8 mouse cellular contexts compared by ENCODE assay signal in genomic region chr7:45682144-45683126, GRCm38 (mm10). TPM values are rescaled to one million over a fixed set of nuclear protein-coding genes. Genes with fewer than 3 reads are reported as not detected.
DNase-seq lines count a peak whose midpoint lies in the region; ATAC-seq and TF ChIP-seq lines count a peak whose summit lies in the region.

No protein-coding gene starts in this region.

- peak; percentile 51 for TF ChIP-seq EP300 in lung, postnatal 0 days (IDR thresholded peaks at IDR 0.05)

- peak overlapping the region; percentile 41 for H3K4me2 ChIP-seq in hindbrain, embryonic 12.5 days (replicated peaks)
- H3K4me2 ChIP-seq in lung, postnatal 0 days (replicated peaks; ENCODE audit: low read depth, low read length) = peak overlapping the region; percentile 38

- H3K27ac ChIP-seq in hindbrain, embryonic 12.5 days = peak overlapping the region; percentile 68
- H3K27ac ChIP-seq in lung, postnatal 0 days (ENCODE audit: low read length) = peak overlapping the region; percentile 89

- H3K4me1 ChIP-seq in hindbrain, embryonic 12.5 days = peaks cover 20% of the 10 kb centered on the region
- H3K4me1 ChIP-seq in lung, postnatal 0 days (ENCODE audit: insufficient read depth, low read depth, low read length) = peaks cover 11% of the 10 kb centered on the region; the same call in 1 of the 2 replicates

- no peak overlapping the region for H3K4me3 ChIP-seq in hindbrain, embryonic 12.5 days
- no peak overlapping the region for H3K4me3 ChIP-seq in lung, postnatal 0 days (ENCODE audit: low read depth, low read length)

- H3K27me3 ChIP-seq in hindbrain, embryonic 12.5 days = peaks cover 11% of the 10 kb centered on the region; the same call in 1 of the 2 replicates
- no peaks in the 10 kb centered on the region for H3K27me3 ChIP-seq in lung, postnatal 0 days (replicated peaks; ENCODE audit: insufficient read depth, low read length)

- peak; percentile 99 for TF ChIP-seq CTCF in lung, postnatal 0 days (IDR thresholded peaks at IDR 0.05)

- no peaks in the 10 kb centered on the region for H3K36me3 ChIP-seq in hindbrain, embryonic 12.5 days
- no peaks in the 10 kb centered on the region for H3K36me3 ChIP-seq in lung, postnatal 0 days (ENCODE audit: insufficient read depth, low read length)

- no peaks in the 10 kb centered on the region for H3K9me3 ChIP-seq in hindbrain, embryonic 12.5 days (replicated peaks)
- H3K9me3 ChIP-seq in lung, postnatal 0 days (ENCODE audit: low read length) = no peaks in the 10 kb centered on the region

- DNase-seq in Muller cell, postnatal 12 days (ENCODE audit: inconsistent ontology term) = peak; percentile 79
- DNase-seq in cerebellum, adult 9-10 months = peak; percentile 89
- peak; percentile 68 to 76 for DNase-seq in frontal cortex, postnatal 14 days (ENCODE audit: low spot score in 2 of 2)
- DNase-seq in layer of hippocampus, postnatal 10 days (ENCODE audit: low spot score in 2 of 2) = peak; percentile 92 to 93
- peak; percentile 94 for DNase-seq in lung, postnatal 0 days (ENCODE audit: low spot score)
- DNase-seq in ovary, postnatal 10 days (ENCODE audit: low spot score) = peak; percentile 75
- peak; percentile 90 for DNase-seq in thymus, postnatal 0 days (ENCODE audit: low spot score)

- ATAC-seq in hindbrain, embryonic 12.5 days (ENCODE audit: low FRiP score) = peak; percentile 75
- ATAC-seq in lung, postnatal 0 days = peak; percentile 68

- 33% methylated on average over 14 of the region's 14 CpGs for WGBS in hindbrain, embryonic 12.5 days
- 28% methylated on average over 14 of the region's 14 CpGs for WGBS in lung, postnatal 0 days

- H3K9ac ChIP-seq in hindbrain, embryonic 12.5 days = peak overlapping the region; percentile 56
- H3K9ac ChIP-seq in lung, postnatal 0 days (replicated peaks; ENCODE audit: low read depth) = no peak overlapping the region

RNA-seq across cellular contexts. Expression of gene Ntn5, which starts 1.4 kb away (rescaled TPM):
- polyA plus RNA-seq in hindbrain, embryonic 12.5 days (2016; fragmentation: Nextera tagmentation; extraction: Ambion mirVana) = 0.68 and 1.2 TPM in 2 replicates
- 1 to 10 TPM in 1 of 2 experiments, under 1 TPM in 1; 0.75 to 1.0 TPM for total RNA-seq in layer of hippocampus, postnatal 10 days (2021)
- polyA plus RNA-seq in lung, postnatal 0 days (2015; fragmentation: Nextera tagmentation; extraction: Ambion mirVana) = 2.4 TPM in 2 replicates
- polyA plus RNA-seq in thymus, postnatal 0 days (2015; fragmentation: Nextera tagmentation; extraction: Ambion mirVana) = 0.73 and 0.76 TPM in 2 replicates

RNA-seq across cellular contexts. Expression of gene Sec1, which starts 11.8 kb away (rescaled TPM):
- polyA plus RNA-seq in hindbrain, embryonic 12.5 days (2016; fragmentation: Nextera tagmentation; extraction: Ambion mirVana) = 1.1 and 2.2 TPM in 2 replicates
- under 1 TPM; 0.14 to 0.18 TPM for total RNA-seq in layer of hippocampus, postnatal 10 days (2021)
- polyA plus RNA-seq in lung, postnatal 0 days (2015; fragmentation: Nextera tagmentation; extraction: Ambion mirVana) = 1.0 and 2.0 TPM in 2 replicates
- 0.30 and 0.53 TPM in 2 replicates for polyA plus RNA-seq in thymus, postnatal 0 days (2015; fragmentation: Nextera tagmentation; extraction: Ambion mirVana)

RNA-seq across cellular contexts. Expression of gene Fut2, which starts 16.2 kb away (rescaled TPM):
- polyA plus RNA-seq in hindbrain, embryonic 12.5 days (2016; fragmentation: Nextera tagmentation; extraction: Ambion mirVana) = 0.37 TPM in 1 of 2 replicates, not detected in the other
- under 1 TPM in 1 of 2 experiments, not detected in 1; 0.22 TPM for total RNA-seq in layer of hippocampus, postnatal 10 days (2021)
- polyA plus RNA-seq in lung, postnatal 0 days (2015; fragmentation: Nextera tagmentation; extraction: Ambion mirVana) = 0.27 and 0.84 TPM in 2 replicates
- polyA plus RNA-seq in thymus, postnatal 0 days (2015; fragmentation: Nextera tagmentation; extraction: Ambion mirVana) = 0.44 and 0.52 TPM in 2 replicates

RNA-seq across cellular contexts. Expression of gene Car11, which starts 17.2 kb away (rescaled TPM):
- polyA plus RNA-seq in hindbrain, embryonic 12.5 days (2016; fragmentation: Nextera tagmentation; extraction: Ambion mirVana) = 21.2 and 25.5 TPM in 2 replicates
- total RNA-seq in layer of hippocampus, postnatal 10 days (2021) = 100 to 1,000 TPM; 121 to 131 TPM
- polyA plus RNA-seq in lung, postnatal 0 days (2015; fragmentation: Nextera tagmentation; extraction: Ambion mirVana) = 1.5 and 2.4 TPM in 2 replicates
- polyA plus RNA-seq in thymus, postnatal 0 days (2015; fragmentation: Nextera tagmentation; extraction: Ambion mirVana) = 0.35 and 0.36 TPM in 2 replicates

RNA-seq across cellular contexts. Expression of gene Dbp, which starts 22.5 kb away (rescaled TPM):
- 4.2 and 5.3 TPM in 2 replicates for polyA plus RNA-seq in hindbrain, embryonic 12.5 days (2016; fragmentation: Nextera tagmentation; extraction: Ambion mirVana)
- total RNA-seq in layer of hippocampus, postnatal 10 days (2021) = 10 to 100 TPM; 37.1 to 43.4 TPM
- polyA plus RNA-seq in lung, postnatal 0 days (2015; fragmentation: Nextera tagmentation; extraction: Ambion mirVana) = 6.8 and 9.4 TPM in 2 replicates
- 10.6 and 13.4 TPM in 2 replicates for polyA plus RNA-seq in thymus, postnatal 0 days (2015; fragmentation: Nextera tagmentation; extraction: Ambion mirVana)
